Mouse (Mus musculus) midbrain, embryonic 12.5 days (tissue): ENCODE measurements around the gene Nsrp1. TPM values are rescaled to one million over a fixed set of nuclear protein-coding genes. Genes with fewer than 3 reads are reported as not detected.
A peak's percentile ranks its signal among the peaks of the same experiment; 100 is the strongest.

ENCODE experiments used
- ATAC-seq: fragments of 200-750 bp; cut with Nextera tagmentation; 2 replicates; pipeline ENCODE4 v1.8.0; 2017; ENCODE audit warnings: low read depth, moderate TSS enrichment, moderate library complexity; ENCODE audit not compliant: low FRiP score
- H3K27ac ChIP-seq: fragments of 300-500 bp; sonication (generic); replicated peaks from 2 replicates; pipeline ENCODE4 v1.5.1; 2016; ENCODE audit warnings: mild to moderate bottlenecking
- H3K27me3 ChIP-seq: fragments of 300-500 bp; sonication (generic); 2 replicates; pipeline ENCODE4 v1.6.1; 2016; ENCODE audit warnings: mild to moderate bottlenecking
- H3K36me3 ChIP-seq: fragments of 300-500 bp; sonication (generic); 2 replicates; pipeline ENCODE4 v1.6.1; 2016
- H3K4me1 ChIP-seq: fragments of 300-500 bp; sonication (generic); 2 replicates; pipeline ENCODE4 v1.6.1; 2016
- H3K4me2 ChIP-seq: fragments of 300-500 bp; sonication (generic); replicated peaks from 2 replicates; pipeline ENCODE4 v1.6.1; 2016; ENCODE audit warnings: mild to moderate bottlenecking, moderate library complexity
- H3K4me3 ChIP-seq: fragments of 300-500 bp; sonication (generic); 2 replicates; pipeline ENCODE4 v1.5.1; 2016; ENCODE audit warnings: mild to moderate bottlenecking
- H3K9ac ChIP-seq: fragments of 300-500 bp; sonication (generic); replicated peaks from 2 replicates; pipeline ENCODE4 v1.6.1; 2016; ENCODE audit warnings: mild to moderate bottlenecking, moderate library complexity
- H3K9me3 ChIP-seq: fragments of 300-500 bp; sonication (generic); 2 replicates; pipeline ENCODE4 v1.6.1; 2016; ENCODE audit warnings: mild to moderate bottlenecking
- WGBS: fragments of 180-500 bp; shearing (Covaris S2); methylation state at CpG from one replicate; pipeline ENCODE4 v1.1.7; 2016; 5-methylcytosine and 5-hydroxymethylcytosine counted together
- microRNA counts: library from miRNA; unstranded; fragments of <30 nt; microRNA quantifications from one replicate; lab custom pipeline; 2017
- microRNA-seq: library from miRNA; unstranded; fragments of <30 nt; microRNA quantifications from one replicate; pipeline ENCODE4, GENCODE M21; 2017
- polyA plus RNA-seq: library from polyadenylated mRNA; unstranded; fragments of >200 nt; fragmentation: Nextera tagmentation; extraction: Ambion mirVana; gene quantifications from 2 replicates; pipeline ENCODE4 v1.2.1, GENCODE M21; 2016

Nsrp1 gene
- polyA plus RNA-seq, 1 experiment from 2014 or later, result 66.4 TPM

DNA sequence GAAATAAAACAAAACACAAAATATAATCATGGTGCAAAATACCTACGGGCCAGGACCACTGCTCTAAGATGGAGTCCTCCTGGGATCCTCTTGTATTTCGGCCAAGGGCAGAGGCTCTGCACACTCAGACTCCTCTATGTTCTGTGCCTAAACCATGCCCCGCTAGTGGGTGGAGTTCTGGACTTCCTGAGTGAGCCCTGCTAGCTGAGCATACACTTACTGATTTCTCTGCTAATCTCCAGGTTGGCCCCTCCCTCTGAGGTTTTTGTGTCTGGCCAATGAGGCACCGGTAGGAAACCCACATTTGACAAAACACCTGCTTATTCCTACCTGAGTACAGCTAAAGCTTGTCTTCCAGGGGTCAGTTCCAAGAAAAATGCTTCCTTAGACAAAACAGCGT lies 77.5 kb downstream of the Nsrp1 start:
- Histone ChIP-seq H3K4me3 (no peak overlapping the region), H3K27me3 (peaks cover 79% of the 10 kb centered on the region), H3K4me2 (no peak overlapping the region), H3K9me3 (no peaks in the 10 kb centered on the region), H3K9ac (no peak overlapping the region), H3K27ac (no peak overlapping the region), H3K4me1 (peaks cover 13% of the 10 kb centered on the region), H3K36me3 (no peaks in the 10 kb centered on the region)
- ATAC-seq, result no peak
- WGBS, result 64% methylated on average over 5 of the region's 5 CpGs

DNA sequence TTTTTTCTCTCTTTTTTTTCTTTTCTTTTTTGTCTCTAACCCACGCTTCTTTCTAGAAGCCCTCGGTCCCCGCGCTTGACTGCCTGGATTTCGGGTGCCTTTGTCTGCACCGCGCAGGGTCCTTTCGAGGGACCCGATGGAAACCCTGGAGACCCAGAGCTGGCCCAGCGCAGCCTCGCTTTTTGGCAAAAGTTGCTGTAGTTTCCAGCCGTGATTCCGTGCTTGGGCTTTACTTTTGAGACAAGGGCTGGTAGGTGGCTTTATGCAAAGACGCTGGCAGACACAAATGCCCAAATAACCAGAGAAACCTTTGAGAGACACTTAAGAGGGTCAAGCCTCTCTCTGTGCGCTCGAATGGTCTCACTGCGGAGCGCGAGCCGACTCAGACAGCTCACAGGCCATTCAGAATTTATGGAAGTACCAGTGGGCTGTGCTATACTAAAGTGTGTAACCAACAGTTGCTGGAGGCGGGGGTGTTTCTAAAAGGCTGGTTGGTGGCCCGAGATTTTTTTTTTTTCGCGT lies 79.5 kb downstream of the Nsrp1 start:
- H3K36me3 ChIP-seq, result no peaks in the 10 kb centered on the region
- no peak overlapping the region for H3K27ac ChIP-seq
- no peaks in the 10 kb centered on the region for H3K9me3 ChIP-seq
- WGBS, result 8% methylated on average over 24 of the region's 24 CpGs
- H3K9ac ChIP-seq, result peak overlapping the region; percentile 37; the same call in 1 of the 2 replicates
- peak overlapping the region; percentile 43 for H3K4me3 ChIP-seq
- H3K27me3 ChIP-seq, result peaks cover 77% of the 10 kb centered on the region
- no peak for ATAC-seq
- H3K4me1 ChIP-seq, result peaks cover 13% of the 10 kb centered on the region
- H3K4me2 ChIP-seq, result peak overlapping the region; percentile 61

DNA sequence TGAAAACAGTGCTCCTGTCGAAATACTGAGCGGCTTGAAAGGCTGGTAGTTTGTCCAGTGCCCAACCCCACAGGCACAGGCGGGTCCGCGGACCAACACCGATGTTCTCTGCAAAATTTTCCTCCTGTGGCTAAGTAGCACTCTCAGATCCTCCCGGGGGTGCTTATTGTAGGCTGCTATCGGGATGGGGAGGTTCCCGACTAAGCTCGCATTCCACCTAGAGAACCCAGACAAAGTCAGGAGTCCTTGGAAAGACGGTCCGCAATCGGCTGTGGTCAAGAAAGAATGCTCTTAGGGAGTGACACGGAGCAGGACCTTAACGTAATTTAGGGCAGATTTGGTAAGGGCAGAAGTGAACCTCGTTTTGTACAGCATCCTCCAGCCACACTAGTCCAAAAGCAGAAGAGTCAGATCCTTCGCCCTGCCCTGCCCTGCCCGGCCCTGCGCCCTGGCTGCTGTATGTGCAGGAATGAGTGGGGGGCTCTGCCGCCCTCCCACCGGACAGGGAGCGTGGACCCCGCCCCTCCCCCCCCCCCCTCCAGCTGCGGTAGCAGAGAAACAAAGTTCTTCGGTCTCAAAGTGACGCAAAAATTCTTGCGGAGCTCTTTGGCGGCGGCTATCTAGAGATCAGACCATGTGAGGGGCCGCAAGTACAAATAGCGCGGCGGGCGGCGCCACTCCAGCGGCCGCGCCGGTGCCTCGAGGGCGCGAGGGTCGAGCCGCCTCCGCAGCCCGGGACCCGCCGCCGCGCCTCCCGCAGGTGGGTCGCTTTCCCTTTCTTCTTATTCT lies 80.1 kb downstream of the Nsrp1 start, which contains the start of gene Slc6a4:
TSS of gene Slc6a4 (plus strand) at position 688 of the 789 bp plus-strand sequence.
- Histone ChIP-seq H3K4me2 (peak within 1 kb of the TSS; percentile 61), H3K4me1 (peaks cover 13% of the 10 kb centered on the region), H3K9me3 (no peaks in the 10 kb centered on the region), H3K36me3 (no peaks in the 10 kb centered on the region), H3K4me3 (peak within 1 kb of the TSS; percentile 43), H3K9ac (peak within 1 kb of the TSS; percentile 37; the same call in 1 of the 2 replicates), H3K27me3 (peaks cover 76% of the 10 kb centered on the region), H3K27ac (no peak within 1 kb of the TSS)
- no peak for ATAC-seq
- WGBS, result 1% methylated on average over 52 of the region's 52 CpGs

DNA sequence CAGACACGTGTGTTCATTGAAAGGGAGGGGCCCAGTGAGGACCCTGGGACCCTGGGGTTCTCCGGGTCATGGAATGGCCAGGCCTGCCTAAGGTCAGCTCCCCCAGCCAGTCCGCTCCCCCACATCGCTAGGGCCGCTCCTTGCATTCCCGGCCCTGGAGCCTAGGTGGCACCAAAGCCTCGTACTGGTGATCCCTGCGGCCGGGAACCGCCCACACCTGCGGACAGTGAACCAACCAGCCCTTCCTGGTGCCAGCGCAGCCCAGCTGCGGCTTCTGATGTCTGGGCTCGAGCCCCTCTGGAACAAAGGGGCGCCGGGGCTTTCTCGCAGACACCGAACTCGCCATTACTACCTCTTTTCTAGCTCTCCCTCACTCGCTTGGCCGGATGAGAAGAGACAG lies 80.9 kb downstream of the Nsrp1 start:
- under 1% methylated on average over 21 of the region's 21 CpGs for WGBS
- no peak overlapping the region for H3K9ac ChIP-seq
- H3K27me3 ChIP-seq, result peaks cover 70% of the 10 kb centered on the region

DNA sequence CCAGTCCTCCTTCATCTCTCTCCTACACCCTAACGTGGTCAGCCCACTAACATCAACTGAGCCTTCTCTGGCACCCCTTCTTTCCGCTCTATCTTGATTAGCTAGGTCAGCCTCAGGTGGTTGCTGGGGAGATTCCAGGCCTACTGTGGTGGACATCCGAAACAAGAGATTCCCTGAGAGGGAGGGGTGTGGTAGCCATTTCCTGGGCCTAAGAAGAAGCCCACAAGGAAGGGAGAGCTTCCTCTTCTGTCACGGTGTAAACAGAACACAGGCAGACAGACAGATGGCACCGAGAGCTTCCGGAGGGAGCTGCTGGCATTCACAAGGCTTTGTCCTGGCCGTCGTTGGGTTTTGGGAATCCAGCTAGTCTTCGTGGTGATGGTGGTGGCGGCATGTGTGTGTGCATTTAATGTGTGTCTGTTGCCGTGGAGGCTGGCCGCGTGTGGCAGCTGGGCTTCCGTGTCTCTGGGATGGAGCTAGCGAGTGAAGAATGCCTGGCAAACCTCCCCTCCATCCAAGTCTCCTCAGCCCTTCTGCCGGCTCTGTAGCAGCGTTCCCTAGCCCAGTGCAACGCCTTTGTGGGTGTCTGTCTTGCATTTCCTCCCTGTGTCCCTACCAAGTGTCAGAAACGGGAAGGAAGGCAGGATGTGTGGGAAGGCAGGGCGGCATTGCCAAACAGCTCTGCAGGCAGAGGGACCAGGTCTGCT lies 82.1 kb downstream of the Nsrp1 start:
- H3K4me1 ChIP-seq, result peaks cover 17% of the 10 kb centered on the region
- H3K27ac ChIP-seq, result no peak overlapping the region
- ATAC-seq, result no peak
- H3K4me3 ChIP-seq, result no peak overlapping the region
- no peaks in the 10 kb centered on the region for H3K36me3 ChIP-seq
- no peaks in the 10 kb centered on the region for H3K9me3 ChIP-seq
- H3K27me3 ChIP-seq, result peaks cover 59% of the 10 kb centered on the region
- H3K4me2 ChIP-seq, result no peak overlapping the region
- WGBS, result 65% methylated on average over 20 of the region's 20 CpGs
- no peak overlapping the region for H3K9ac ChIP-seq

More for the DNA sequence above, 80.9 kb downstream of the Nsrp1 start:
- Histone ChIP-seq H3K4me1 (peaks cover 17% of the 10 kb centered on the region), H3K4me2 (peak overlapping the region; percentile 61), H3K9me3 (no peaks in the 10 kb centered on the region), H3K36me3 (no peaks in the 10 kb centered on the region), H3K4me3 (peak overlapping the region; percentile 43), H3K27ac (no peak overlapping the region)
- ATAC-seq, result peak; percentile 38; the same call in 1 of the 2 replicates

MicroRNAs encoded within 50 kb of the gene (microRNA counts, 519-probe panel; counts per million panel counts)
- microRNA mmu-miR-423-3p (lab: Ali Mortazavi, UCI) (5,677 counts per million, percentile 56 among the panel's probes with 10 or more counts), microRNA mmu-miR-423-5p (lab: Ali Mortazavi, UCI) (3,442 counts per million, percentile 17 among the panel's probes with 10 or more counts)

Small RNAs within 50 kb of the gene (microRNA-seq; reads per million reads assigned to microRNA genes)
- gene Mir423, result 11,254 reads per million, percentile 96 among the genes with 10 or more reads in this experiment

Other genes starting within 250 kb of the Nsrp1 start
- gene Cpd, start 231.4 kb downstream of the Nsrp1 start, polyA plus RNA-seq, result 13.7 and 14.4 TPM in 2 replicates
- gene Tmigd1, start 176.3 kb downstream of the Nsrp1 start, polyA plus RNA-seq, result not detected in 2 replicates
- 190 and 192 TPM in 2 replicates for gene Blmh, start 153.6 kb downstream of the Nsrp1 start, polyA plus RNA-seq
- gene Slc6a4, start 79.8 kb downstream of the Nsrp1 start, polyA plus RNA-seq, result 0.63 and 0.80 TPM in 2 replicates
- gene Efcab5, start 110.5 kb upstream of the Nsrp1 start, polyA plus RNA-seq, result 0.75 and 0.97 TPM in 2 replicates
- 15.1 and 18.9 TPM in 2 replicates for gene Ssh2, start 137.9 kb upstream of the Nsrp1 start, polyA plus RNA-seq